Mouse (Mus musculus): ENCODE measurements around the gene Wdr45. TPM values are rescaled to one million over a fixed set of nuclear protein-coding genes. Genes with fewer than 3 reads are reported as not detected.
"Not testable (repeated sequence)": the region's sequence is repeated elsewhere in the genome, so short reads cannot be mapped to it uniquely, and the experiment has no call there.

Gene Wdr45
- polyA plus RNA-seq, 1 experiment from 2014 or later, result 28.8 TPM

DNA sequence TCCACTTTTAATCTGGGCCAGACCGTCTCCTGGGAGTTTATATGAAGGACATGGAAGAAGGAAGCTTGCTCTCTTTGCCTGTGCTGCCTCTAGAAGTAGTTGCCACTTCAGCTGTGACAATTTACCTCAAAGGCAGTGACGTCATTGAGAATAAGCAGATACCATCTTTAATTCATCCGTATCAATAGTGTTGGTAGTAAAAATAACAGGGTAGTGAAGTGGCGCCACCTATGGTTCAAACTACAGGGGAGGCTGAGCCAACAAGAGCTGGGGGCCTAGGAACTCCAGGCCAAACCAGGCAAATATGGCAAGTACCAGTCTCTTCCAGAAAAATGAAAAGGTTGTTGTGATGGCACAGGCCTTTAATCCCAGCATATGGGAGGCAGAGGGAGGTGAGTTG, 21.3 kb upstream of the Wdr45 start:
- no peak for ATAC-seq (ENCODE audit: insufficient number of reproducible peaks, insufficient read depth, low FRiP score, low read depth)
- 38% methylated on average over 4 of the region's 4 CpGs for WGBS
- no peaks in the 10 kb centered on the region for H3K27me3 ChIP-seq (ENCODE audit: control insufficient read depth, insufficient read depth, low read length)
- no peaks in the 10 kb centered on the region for H3K36me3 ChIP-seq (ENCODE audit: control insufficient read depth, insufficient read depth, low read length)
- H3K4me1 ChIP-seq (ENCODE audit: control insufficient read depth, insufficient read depth, low read length), result no peaks in the 10 kb centered on the region
- H3K9me3 ChIP-seq (ENCODE audit: control insufficient read depth, low read depth, low read length), result no peaks in the 10 kb centered on the region
- no peak overlapping the region for H3K4me3 ChIP-seq (ENCODE audit: low read depth, low read length)
- H3K9ac ChIP-seq (replicated peaks; ENCODE audit: low read depth, low read length), result no peak overlapping the region
- H3K4me2 ChIP-seq (replicated peaks; ENCODE audit: low read depth, low read length), result no peak overlapping the region
- H3K27ac ChIP-seq (ENCODE audit: low read length), result no peak overlapping the region

DNA sequence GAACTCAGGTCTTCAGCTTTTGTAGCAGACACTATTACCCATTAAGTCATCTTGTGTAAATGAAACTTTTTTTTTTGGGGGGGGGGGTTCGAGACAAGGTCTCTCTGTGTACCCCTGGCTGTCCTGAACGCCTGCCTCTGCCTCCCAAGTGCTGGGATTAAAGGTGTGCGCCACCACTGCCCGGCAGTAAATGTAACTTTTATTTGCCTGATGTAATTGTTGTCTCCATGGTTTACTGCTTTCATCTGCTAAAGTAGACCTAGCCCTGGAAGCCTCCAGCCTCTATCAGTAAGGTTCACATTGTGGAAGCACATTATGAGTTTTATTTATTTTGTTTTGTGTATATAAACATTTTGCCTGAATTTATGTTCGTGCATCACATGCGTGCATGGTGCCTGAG, 17.6 kb upstream of the Wdr45 start:
- peak overlapping the region; percentile 52; the same call in 1 of the 2 replicates for H3K4me3 ChIP-seq (ENCODE audit: low read depth, low read length)
- no peaks in the 10 kb centered on the region for H3K36me3 ChIP-seq (ENCODE audit: control insufficient read depth, insufficient read depth, low read length)
- peak; percentile 8; the same call in 1 of the 2 replicates for ATAC-seq (ENCODE audit: insufficient number of reproducible peaks, insufficient read depth, low FRiP score, low read depth)
- no peak overlapping the region for H3K27ac ChIP-seq (ENCODE audit: low read length)
- H3K4me2 ChIP-seq (replicated peaks; ENCODE audit: low read depth, low read length), result peak overlapping the region; percentile 25; the same call in 1 of the 2 replicates
- no peaks in the 10 kb centered on the region for H3K4me1 ChIP-seq (ENCODE audit: control insufficient read depth, insufficient read depth, low read length)
- H3K9me3 ChIP-seq (ENCODE audit: control insufficient read depth, low read depth, low read length), result no peaks in the 10 kb centered on the region
- no peak overlapping the region for H3K9ac ChIP-seq (replicated peaks; ENCODE audit: low read depth, low read length)
- H3K27me3 ChIP-seq (ENCODE audit: control insufficient read depth, insufficient read depth, low read length), result no peaks in the 10 kb centered on the region
- WGBS, result 43% methylated on average over 6 of the region's 6 CpGs

DNA sequence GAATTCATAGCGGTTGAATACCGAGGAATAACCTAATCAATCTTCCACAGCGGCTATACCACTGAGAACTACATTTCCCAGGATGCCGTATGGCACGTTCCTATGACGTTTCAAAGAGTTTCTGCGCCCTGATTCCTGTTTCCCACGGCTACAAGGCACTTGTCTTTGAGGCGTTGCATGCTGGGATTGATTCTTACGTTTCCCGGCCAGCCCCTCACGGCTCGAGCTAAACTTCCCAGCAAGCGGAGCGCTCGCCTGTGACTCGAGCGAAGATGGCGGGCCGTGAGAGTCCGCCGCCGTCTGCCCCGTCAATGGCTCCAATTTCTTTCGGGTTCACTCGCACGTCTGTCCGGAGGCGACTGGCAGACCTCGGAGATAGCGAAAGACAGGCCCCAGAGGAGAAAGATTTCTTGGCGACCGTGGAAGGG, 17.2 kb upstream of the Wdr45 start, which contains the start of gene Gpkow:
Gpkow (plus strand) TSS at position 178 of the 428 bp plus-strand sequence.
- peak; percentile 96 for ATAC-seq (ENCODE audit: insufficient number of reproducible peaks, insufficient read depth, low FRiP score, low read depth)
- Histone ChIP-seq H3K27ac (ENCODE audit: low read length) (0 out of 2 replicates have a peak within 1 kb of the TSS, but pooled peaks have one; percentile 44), H3K9ac (replicated peaks; ENCODE audit: low read depth, low read length) (peak within 1 kb of the TSS; percentile 57), H3K27me3 (ENCODE audit: control insufficient read depth, insufficient read depth, low read length) (no peaks in the 10 kb centered on the region), H3K4me2 (replicated peaks; ENCODE audit: low read depth, low read length) (peak within 1 kb of the TSS; percentile 47), H3K36me3 (ENCODE audit: control insufficient read depth, insufficient read depth, low read length) (no peaks in the 10 kb centered on the region), H3K4me1 (ENCODE audit: control insufficient read depth, insufficient read depth, low read length) (no peaks in the 10 kb centered on the region), H3K4me3 (ENCODE audit: low read depth, low read length) (peak within 1 kb of the TSS; percentile 52), H3K9me3 (ENCODE audit: control insufficient read depth, low read depth, low read length) (no peaks in the 10 kb centered on the region)
- WGBS, result 9% methylated on average over 33 of the region's 33 CpGs

DNA sequence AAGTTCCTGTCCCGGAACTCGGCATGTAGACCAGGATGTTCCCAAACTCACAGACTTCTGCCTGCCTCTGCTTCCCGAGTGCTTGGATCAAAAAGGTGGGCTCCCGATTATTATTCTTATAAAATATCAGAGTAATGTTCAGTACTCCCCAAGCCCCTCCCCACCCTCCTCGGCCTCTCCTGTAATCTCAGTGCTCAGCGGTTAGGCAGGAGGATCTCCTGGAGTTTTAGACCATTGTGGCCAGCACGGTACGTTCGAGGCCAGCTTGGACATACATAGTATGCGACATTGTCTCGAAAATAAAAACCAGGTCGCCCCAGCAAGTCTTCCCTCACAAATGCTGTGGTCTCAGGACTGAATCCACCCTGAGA, 384 bp upstream of the Wdr45 start:
- H3K9ac ChIP-seq (replicated peaks; ENCODE audit: low read depth, low read length); H3K27ac ChIP-seq (ENCODE audit: low read length); H3K9me3 ChIP-seq (ENCODE audit: control insufficient read depth, low read depth, low read length); H3K27me3 ChIP-seq (ENCODE audit: control insufficient read depth, insufficient read depth, low read length); ATAC-seq (ENCODE audit: insufficient number of reproducible peaks, insufficient read depth, low FRiP score, low read depth); H3K36me3 ChIP-seq (ENCODE audit: control insufficient read depth, insufficient read depth, low read length); H3K4me1 ChIP-seq (ENCODE audit: control insufficient read depth, insufficient read depth, low read length): not testable (repeated sequence)
- peak overlapping the region; percentile 27 for H3K4me3 ChIP-seq (ENCODE audit: low read depth, low read length)
- H3K4me2 ChIP-seq (replicated peaks; ENCODE audit: low read depth, low read length), result peak overlapping the region; percentile 39; the same call in 1 of the 2 replicates
- WGBS, result 30% methylated on average over 4 of the region's 12 CpGs

DNA sequence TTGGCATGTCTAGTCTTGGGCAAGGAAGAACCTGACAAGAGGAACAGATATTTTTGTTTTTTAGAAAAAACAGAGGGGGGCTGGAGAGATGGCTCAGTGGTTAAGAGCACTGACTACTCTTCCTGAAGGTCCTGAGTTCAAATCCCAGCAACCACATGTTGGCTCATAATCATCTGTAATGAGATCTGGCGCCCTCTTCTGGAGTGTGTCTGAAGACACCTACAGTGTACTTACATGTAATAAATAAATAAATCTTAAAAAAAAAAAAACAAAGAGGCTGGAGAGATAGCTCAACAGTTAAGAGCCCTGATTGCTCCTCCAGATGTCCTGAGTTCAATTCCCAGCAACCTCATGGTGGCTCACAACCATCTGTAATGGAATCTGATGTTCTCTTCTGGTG, 1.9 kb downstream of the Wdr45 start:
- not testable (repeated sequence) for H3K4me1 ChIP-seq (ENCODE audit: control insufficient read depth, insufficient read depth, low read length); H3K9ac ChIP-seq (replicated peaks; ENCODE audit: low read depth, low read length); H3K27me3 ChIP-seq (ENCODE audit: control insufficient read depth, insufficient read depth, low read length); ATAC-seq (ENCODE audit: insufficient number of reproducible peaks, insufficient read depth, low FRiP score, low read depth); H3K4me3 ChIP-seq (ENCODE audit: low read depth, low read length); H3K27ac ChIP-seq (ENCODE audit: low read length); H3K4me2 ChIP-seq (replicated peaks; ENCODE audit: low read depth, low read length); H3K36me3 ChIP-seq (ENCODE audit: control insufficient read depth, insufficient read depth, low read length); H3K9me3 ChIP-seq (ENCODE audit: control insufficient read depth, low read depth, low read length)
- WGBS, result 33% methylated on average over 1 of the region's 1 CpGs

DNA sequence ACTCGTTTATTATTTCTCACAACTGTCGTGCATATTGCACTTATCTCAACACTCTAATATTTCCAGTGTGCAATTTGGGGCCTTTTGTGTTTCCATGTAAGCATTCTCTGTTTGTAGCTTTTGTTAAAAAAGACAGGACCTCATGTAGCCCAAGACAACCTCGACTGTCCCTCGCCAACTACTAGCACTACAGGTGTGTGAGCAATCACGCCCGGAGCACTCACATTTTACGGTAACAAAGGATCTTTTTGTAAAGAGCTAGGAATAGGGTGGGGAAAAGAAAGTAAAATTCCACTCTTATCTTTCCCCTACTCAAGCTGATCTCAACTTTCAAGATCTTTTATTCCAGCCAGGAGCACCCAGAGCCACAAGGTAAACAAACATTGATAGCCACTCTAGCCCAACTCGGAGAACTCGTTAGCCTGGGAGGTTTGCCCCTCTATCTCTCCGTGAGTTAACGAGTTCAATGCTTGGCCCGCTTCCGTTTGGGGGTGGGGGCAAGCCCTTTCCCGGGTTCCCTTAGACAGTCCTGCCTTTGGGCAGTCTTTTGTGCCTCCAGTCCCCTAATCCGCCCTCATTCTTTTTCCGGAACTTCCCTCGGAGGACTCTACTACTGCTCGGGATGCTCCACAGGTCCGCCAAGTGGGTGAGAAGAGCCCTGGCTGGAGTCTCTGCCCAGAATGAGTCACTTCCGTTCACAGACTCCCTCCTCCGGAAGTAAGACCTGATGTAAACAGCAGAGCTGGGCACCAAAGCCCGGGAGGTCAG, 7.6 kb downstream of the Wdr45 start, which contains the start of gene Gm45208:
Gm45208 (plus strand) TSS at position 732 of the 768 bp plus-strand sequence.
- H3K9ac ChIP-seq (replicated peaks; ENCODE audit: low read depth, low read length), result peak within 1 kb of the TSS; percentile 53
- ATAC-seq (ENCODE audit: insufficient number of reproducible peaks, insufficient read depth, low FRiP score, low read depth), result peak; percentile 88
- WGBS, result 20% methylated on average over 22 of the region's 22 CpGs

DNA sequence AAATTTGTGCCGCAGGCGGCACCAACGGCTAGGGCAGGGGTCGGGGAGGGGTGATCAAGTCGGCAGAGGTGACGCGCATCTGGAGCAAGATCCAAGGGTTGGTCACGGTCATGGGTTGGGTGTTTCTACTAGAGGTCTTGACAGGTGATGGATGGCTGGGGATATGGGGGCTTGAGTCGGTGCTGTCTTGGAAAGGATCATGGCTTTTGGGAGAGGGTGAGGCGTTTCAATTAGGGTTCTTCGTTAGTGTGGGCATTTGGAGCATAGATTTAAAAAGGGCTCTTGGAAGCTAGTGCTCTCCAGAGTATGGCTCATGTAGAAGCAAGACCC, 8.1 kb downstream of the Wdr45 start:
- Histone ChIP-seq H3K4me3 (ENCODE audit: low read depth, low read length) (peak overlapping the region; percentile 52), H3K27me3 (ENCODE audit: control insufficient read depth, insufficient read depth, low read length) (no peaks in the 10 kb centered on the region), H3K36me3 (ENCODE audit: control insufficient read depth, insufficient read depth, low read length) (no peaks in the 10 kb centered on the region; the same call in none of the 2 replicates), H3K27ac (ENCODE audit: low read length) (peak overlapping the region; percentile 94; the same call in 1 of the 2 replicates), H3K9ac (replicated peaks; ENCODE audit: low read depth, low read length) (peak overlapping the region; percentile 53), H3K9me3 (ENCODE audit: control insufficient read depth, low read depth, low read length) (no peaks in the 10 kb centered on the region), H3K4me2 (replicated peaks; ENCODE audit: low read depth, low read length) (peak overlapping the region; percentile 62), H3K4me1 (ENCODE audit: control insufficient read depth, insufficient read depth, low read length) (0 out of 2 replicates have a peak, but pooled peaks cover 3% of the 10 kb centered on the region)
- WGBS, result 10% methylated on average over 11 of the region's 11 CpGs
- no peak for ATAC-seq (ENCODE audit: insufficient number of reproducible peaks, insufficient read depth, low FRiP score, low read depth)

More for the DNA sequence above, 7.6 kb downstream of the Wdr45 start, which contains the start of gene Gm45208:
- H3K4me1 ChIP-seq (ENCODE audit: control insufficient read depth, insufficient read depth, low read length), result 0 out of 2 replicates have a peak, but pooled peaks cover 3% of the 10 kb centered on the region
- peak within 1 kb of the TSS; percentile 62 for H3K4me2 ChIP-seq (replicated peaks; ENCODE audit: low read depth, low read length)
- no peaks in the 10 kb centered on the region; the same call in none of the 2 replicates for H3K36me3 ChIP-seq (ENCODE audit: control insufficient read depth, insufficient read depth, low read length)
- H3K27ac ChIP-seq (ENCODE audit: low read length), result peak within 1 kb of the TSS; percentile 94
- peak within 1 kb of the TSS; percentile 52 for H3K4me3 ChIP-seq (ENCODE audit: low read depth, low read length)
- H3K27me3 ChIP-seq (ENCODE audit: control insufficient read depth, insufficient read depth, low read length), result no peaks in the 10 kb centered on the region
- H3K9me3 ChIP-seq (ENCODE audit: control insufficient read depth, low read depth, low read length), result no peaks in the 10 kb centered on the region

DNA sequence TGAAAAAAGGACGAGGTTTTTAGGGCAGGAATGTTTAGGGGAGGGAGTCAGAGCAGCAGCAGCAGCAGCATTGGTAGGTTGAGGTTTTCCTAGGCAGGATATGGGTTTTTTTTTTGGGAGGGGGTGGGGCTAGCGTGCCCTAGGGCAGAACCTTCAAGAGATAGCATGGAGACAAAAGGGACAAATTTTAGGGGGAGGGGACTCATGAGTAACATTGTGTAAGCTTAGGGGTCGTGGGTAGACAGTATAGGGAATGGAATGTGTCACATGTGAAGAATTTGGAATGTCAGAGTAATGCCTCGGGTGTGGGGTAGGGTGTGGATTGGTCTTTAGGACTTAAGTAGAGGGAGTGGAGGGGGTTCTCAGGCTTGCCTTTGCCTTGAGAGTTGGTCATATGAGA, 8.6 kb downstream of the Wdr45 start:
- ATAC-seq (ENCODE audit: insufficient number of reproducible peaks, insufficient read depth, low FRiP score, low read depth), result no peak
- WGBS, result 19% methylated on average over 4 of the region's 4 CpGs
- no peak overlapping the region for H3K27ac ChIP-seq (ENCODE audit: low read length)
- H3K4me1 ChIP-seq (ENCODE audit: control insufficient read depth, insufficient read depth, low read length), result 0 out of 2 replicates have a peak, but pooled peaks cover 3% of the 10 kb centered on the region
- H3K36me3 ChIP-seq (ENCODE audit: control insufficient read depth, insufficient read depth, low read length), result no peaks in the 10 kb centered on the region; the same call in none of the 2 replicates
- H3K4me3 ChIP-seq (ENCODE audit: low read depth, low read length), result peak overlapping the region; percentile 52
- peak overlapping the region; percentile 62 for H3K4me2 ChIP-seq (replicated peaks; ENCODE audit: low read depth, low read length)
- H3K27me3 ChIP-seq (ENCODE audit: control insufficient read depth, insufficient read depth, low read length), result no peaks in the 10 kb centered on the region
- no peaks in the 10 kb centered on the region for H3K9me3 ChIP-seq (ENCODE audit: control insufficient read depth, low read depth, low read length)
- 0 out of 2 replicates have a peak overlapping the region, but pooled peaks have one; percentile 53 for H3K9ac ChIP-seq (replicated peaks; ENCODE audit: low read depth, low read length)
